Mouse (Mus musculus) spleen, adult 2 months (tissue): ENCODE data around the gene Dnaja4.

Source experiments
- CTCF ChIP-seq: fragments of 200-500 bp; IDR thresholded peaks from 2 replicates; pipeline ENCODE4 v1.5.1; 2011; ENCODE audit warnings: mild to moderate bottlenecking, inconsistent platforms; ENCODE audit not compliant: insufficient read depth, insufficient read length, insufficient replicate concordance; ENCODE audit errors: extremely low read depth
- POLR2A ChIP-seq: fragments of 200-500 bp; IDR thresholded peaks from 2 replicates; pipeline ENCODE4 v1.6.1; 2011; ENCODE audit warnings: low read depth, low read length, inconsistent platforms

GRCm38 (mm10) chr9:54676531-54676986 is 22.1 kb upstream of the Dnaja4 start:
- no peak for TF ChIP-seq POLR2A
- TF ChIP-seq CTCF, result peak; percentile 81; the same call in 1 of the 2 replicates
